Mouse (Mus musculus): ENCODE results near the gene Zdhhc15. TPM values are rescaled to one million over a fixed set of nuclear protein-coding genes. Genes with fewer than 3 reads are reported as not detected.

The Zdhhc15 gene
- polyA plus RNA-seq, 1 experiment from 2014 or later: 1.5 TPM

- Histone ChIP-seq H3K9ac (no peak overlapping the region), H3K4me2 (no peak overlapping the region; the same call in 1 of the 2 replicates), H3K4me1 (replicated peaks) (peaks cover 14% of the 10 kb centered on the region), H3K4me3 (replicated peaks) (no peak overlapping the region), H3K9me3 (replicated peaks) (no peaks in the 10 kb centered on the region), H3K27ac (replicated peaks) (peak overlapping the region; percentile 75), H3K27me3 (no peaks in the 10 kb centered on the region; the same call in 1 of the 2 replicates), H3K36me3 (replicated peaks) (no peaks in the 10 kb centered on the region)
- ATAC-seq (ENCODE audit: insufficient read depth): peak; percentile 84
- WGBS (ENCODE audit: insufficient replicate concordance): 36% methylated on average over 4 of the region's 4 CpGs
These were observed 126.8 kb downstream of the Zdhhc15 start for GRCm38 (mm10) chrX:104543919-104544595.

GRCm38 (mm10) chrX:104542635-104543034 lies 128.2 kb downstream of the Zdhhc15 start:
- H3K27ac ChIP-seq (replicated peaks): no peak overlapping the region
- ATAC-seq (ENCODE audit: insufficient read depth): no peak
- WGBS (ENCODE audit: insufficient replicate concordance): 48% methylated on average over 4 of the region's 4 CpGs

GRCm38 (mm10) chrX:104501765-104502164 lies 169.1 kb downstream of the Zdhhc15 start:
- Histone ChIP-seq H3K4me2 (no peak overlapping the region), H3K4me3 (replicated peaks) (no peak overlapping the region), H3K27ac (replicated peaks) (no peak overlapping the region), H3K9ac (no peak overlapping the region), H3K27me3 (peaks cover 8% of the 10 kb centered on the region; the same call in 1 of the 2 replicates), H3K36me3 (replicated peaks) (no peaks in the 10 kb centered on the region), H3K4me1 (replicated peaks) (no peaks in the 10 kb centered on the region), H3K9me3 (replicated peaks) (no peaks in the 10 kb centered on the region)
- no peak for ATAC-seq (ENCODE audit: insufficient read depth)
- WGBS (ENCODE audit: insufficient replicate concordance): 71% methylated on average over 5 of the region's 5 CpGs

More at GRCm38 (mm10) chrX:104542635-104543034, 128.2 kb downstream of the Zdhhc15 start:
- Histone ChIP-seq H3K4me1 (replicated peaks) (peaks cover 14% of the 10 kb centered on the region), H3K4me2 (no peak overlapping the region), H3K4me3 (replicated peaks) (no peak overlapping the region), H3K27me3 (no peaks in the 10 kb centered on the region; the same call in 1 of the 2 replicates), H3K9me3 (replicated peaks) (no peaks in the 10 kb centered on the region), H3K9ac (no peak overlapping the region), H3K36me3 (replicated peaks) (no peaks in the 10 kb centered on the region)

- Histone ChIP-seq H3K9ac (no peak overlapping the region), H3K4me2 (no peak overlapping the region), H3K27me3 (no peaks in the 10 kb centered on the region), H3K36me3 (replicated peaks) (no peaks in the 10 kb centered on the region), H3K4me3 (replicated peaks) (no peak overlapping the region), H3K4me1 (replicated peaks) (no peaks in the 10 kb centered on the region), H3K27ac (replicated peaks) (no peak overlapping the region), H3K9me3 (replicated peaks) (no peaks in the 10 kb centered on the region)
- 44% methylated on average over 4 of the region's 4 CpGs for WGBS (ENCODE audit: insufficient replicate concordance)
- ATAC-seq (ENCODE audit: insufficient read depth): no peak
These were observed 181.1 kb downstream of the Zdhhc15 start for GRCm38 (mm10) chrX:104489626-104490355.

GRCm38 (mm10) chrX:104488870-104489467 lies 181.9 kb downstream of the Zdhhc15 start:
- no peak for ATAC-seq (ENCODE audit: insufficient read depth)
- WGBS (ENCODE audit: insufficient replicate concordance): 49% methylated on average over 4 of the region's 4 CpGs
- Histone ChIP-seq H3K27me3 (no peaks in the 10 kb centered on the region), H3K9ac (no peak overlapping the region), H3K36me3 (replicated peaks) (no peaks in the 10 kb centered on the region), H3K4me1 (replicated peaks) (no peaks in the 10 kb centered on the region), H3K4me3 (replicated peaks) (no peak overlapping the region), H3K27ac (replicated peaks) (no peak overlapping the region), H3K9me3 (replicated peaks) (no peaks in the 10 kb centered on the region), H3K4me2 (no peak overlapping the region)

- H3K36me3 ChIP-seq (replicated peaks): no peaks in the 10 kb centered on the region
- no peaks in the 10 kb centered on the region for H3K9me3 ChIP-seq (replicated peaks)
- H3K4me2 ChIP-seq: no peak overlapping the region
- no peaks in the 10 kb centered on the region for H3K27me3 ChIP-seq
- H3K4me1 ChIP-seq (replicated peaks): no peaks in the 10 kb centered on the region
- H3K27ac ChIP-seq (replicated peaks): no peak overlapping the region
- no peak overlapping the region for H3K4me3 ChIP-seq (replicated peaks)
- H3K9ac ChIP-seq: no peak overlapping the region
- WGBS (ENCODE audit: insufficient replicate concordance): 45% methylated on average over 3 of the region's 3 CpGs
- ATAC-seq (ENCODE audit: insufficient read depth): no peak
These were observed 182.8 kb downstream of the Zdhhc15 start for GRCm38 (mm10) chrX:104488036-104488435.

Other genes with a start within 250 kb of the Zdhhc15 start
- gene Uprt, start 188.2 kb downstream of the Zdhhc15 start, polyA plus RNA-seq (2015; fragmentation: Nextera tagmentation; extraction: Ambion mirVana): 0.22 and 0.30 TPM in 2 replicates
- gene Magee2, start 186.2 kb upstream of the Zdhhc15 start, polyA plus RNA-seq (2015; fragmentation: Nextera tagmentation; extraction: Ambion mirVana): 0.03 and 0.09 TPM in 2 replicates